Mouse (Mus musculus): ENCODE measurements around the gene Ercc5. TPM values are rescaled to one million over a fixed set of nuclear protein-coding genes. Genes with fewer than 3 reads are reported as not detected.

Gene Ercc5
- polyA plus RNA-seq, 1 experiment: 66.9 TPM

DNA sequence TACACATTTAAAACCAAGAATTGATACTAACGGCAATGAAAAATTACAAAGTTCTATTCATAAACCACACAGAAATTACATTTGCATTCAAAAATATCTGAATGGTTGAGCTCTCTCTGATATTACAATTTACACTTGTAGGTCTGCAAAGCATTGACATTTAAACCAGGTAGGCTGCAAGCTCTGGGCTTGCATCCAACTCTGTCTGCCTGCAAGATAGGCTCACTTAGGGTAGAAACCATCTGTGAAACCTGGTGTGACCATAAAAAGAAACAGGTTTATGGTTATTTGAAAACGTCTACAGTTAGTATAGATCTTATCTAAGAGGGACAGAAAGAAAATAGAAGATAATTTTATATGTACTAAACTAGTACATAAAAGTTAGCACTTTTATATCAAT lies 69.6 kb downstream of the Ercc5 start:
- H3K4me1 ChIP-seq (ENCODE audit: control insufficient read depth, insufficient read depth, low read length): no peaks in the 10 kb centered on the region
- no peaks in the 10 kb centered on the region for H3K9me3 ChIP-seq (replicated peaks; ENCODE audit: control insufficient read depth, insufficient read depth, low read length, poor library complexity, severe bottlenecking)
- H3K27ac ChIP-seq (ENCODE audit: insufficient read depth, low read length): no peak overlapping the region
- no peak for TF ChIP-seq EP300 (IDR thresholded peaks at IDR 0.05; ENCODE audit: insufficient read depth, low read depth, low read length)
- TF ChIP-seq CTCF (IDR thresholded peaks at IDR 0.05; ENCODE audit: low read depth, low read length): no peak
- no peak for TF ChIP-seq POLR2A (IDR thresholded peaks at IDR 0.05; ENCODE audit: insufficient read depth, low read length)
- H3K9ac ChIP-seq (ENCODE audit: low read depth, poor library complexity, severe bottlenecking): no peak overlapping the region
- H3K4me3 ChIP-seq (ENCODE audit: low read depth, low read length): no peak overlapping the region
- no peaks in the 10 kb centered on the region for H3K27me3 ChIP-seq (ENCODE audit: control insufficient read depth, insufficient read depth, low read length, poor library complexity, severe bottlenecking)
- H3K36me3 ChIP-seq (ENCODE audit: control insufficient read depth, insufficient read depth, low read length, poor library complexity, severe bottlenecking): no peaks in the 10 kb centered on the region

DNA sequence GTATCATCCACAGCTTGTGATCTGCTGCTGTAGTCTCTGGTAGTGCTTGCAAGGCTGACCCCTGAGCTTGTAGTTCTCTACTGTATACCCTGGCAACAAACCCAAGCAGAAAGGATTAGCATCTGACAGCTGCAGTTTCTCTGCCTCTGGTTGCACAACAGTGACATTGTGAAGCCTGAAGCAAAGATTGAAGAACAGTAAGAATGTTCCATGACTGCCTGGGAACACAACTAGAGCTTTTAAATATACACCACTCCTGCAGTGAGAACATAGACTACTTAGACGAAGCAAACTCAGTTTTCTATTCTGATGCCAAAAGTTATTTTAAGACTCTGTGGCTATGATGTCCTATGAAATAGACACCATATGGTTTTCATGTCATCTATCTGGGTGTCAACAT lies 71.3 kb downstream of the Ercc5 start, which contains the start of gene Mettl21e:
Mettl21e (minus strand) TSS at position 86 of the 400 bp plus-strand sequence.
- Histone ChIP-seq H3K27ac (ENCODE audit: insufficient read depth, low read length) (no peak within 1 kb of the TSS), H3K4me1 (ENCODE audit: control insufficient read depth, insufficient read depth, low read length) (no peaks in the 10 kb centered on the region), H3K9ac (ENCODE audit: low read depth, poor library complexity, severe bottlenecking) (no peak within 1 kb of the TSS), H3K9me3 (replicated peaks; ENCODE audit: control insufficient read depth, insufficient read depth, low read length, poor library complexity, severe bottlenecking) (no peaks in the 10 kb centered on the region), H3K36me3 (ENCODE audit: control insufficient read depth, insufficient read depth, low read length, poor library complexity, severe bottlenecking) (no peaks in the 10 kb centered on the region), H3K4me3 (ENCODE audit: low read depth, low read length) (no peak within 1 kb of the TSS), H3K27me3 (ENCODE audit: control insufficient read depth, insufficient read depth, low read length, poor library complexity, severe bottlenecking) (no peaks in the 10 kb centered on the region)
- no peak for TF ChIP-seq POLR2A (IDR thresholded peaks at IDR 0.05; ENCODE audit: insufficient read depth, low read length)
- no peak for TF ChIP-seq EP300 (IDR thresholded peaks at IDR 0.05; ENCODE audit: insufficient read depth, low read depth, low read length)
- TF ChIP-seq CTCF (IDR thresholded peaks at IDR 0.05; ENCODE audit: low read depth, low read length): no peak

DNA sequence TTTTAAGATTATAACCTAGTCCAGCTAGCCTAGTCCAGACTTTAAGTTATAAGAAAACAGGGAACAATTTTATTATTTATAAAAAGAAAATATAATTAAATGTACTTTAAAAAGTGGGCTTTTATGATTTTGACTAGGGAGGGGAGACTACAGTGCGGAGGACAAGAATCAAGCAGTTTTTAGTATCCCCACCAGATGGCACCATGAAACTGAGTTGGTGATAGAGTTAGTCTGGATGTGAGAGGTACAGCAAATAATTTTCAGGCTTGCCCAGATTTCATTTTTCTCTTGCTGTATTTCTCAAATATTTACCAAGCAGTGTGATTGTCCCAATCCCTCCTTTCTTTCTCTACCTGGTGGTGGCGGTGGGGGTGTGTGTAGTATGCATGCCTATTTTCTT lies 81.5 kb downstream of the Ercc5 start:
- H3K9ac ChIP-seq (ENCODE audit: low read depth, poor library complexity, severe bottlenecking): no peak overlapping the region
- no peaks in the 10 kb centered on the region for H3K9me3 ChIP-seq (replicated peaks; ENCODE audit: control insufficient read depth, insufficient read depth, low read length, poor library complexity, severe bottlenecking)
- TF ChIP-seq EP300 (IDR thresholded peaks at IDR 0.05; ENCODE audit: insufficient read depth, low read depth, low read length) (no peak), CTCF (IDR thresholded peaks at IDR 0.05; ENCODE audit: low read depth, low read length) (no peak), POLR2A (IDR thresholded peaks at IDR 0.05; ENCODE audit: insufficient read depth, low read length) (no peak)
- no peaks in the 10 kb centered on the region for H3K4me1 ChIP-seq (ENCODE audit: control insufficient read depth, insufficient read depth, low read length)
- no peaks in the 10 kb centered on the region for H3K27me3 ChIP-seq (ENCODE audit: control insufficient read depth, insufficient read depth, low read length, poor library complexity, severe bottlenecking)
- no peaks in the 10 kb centered on the region for H3K36me3 ChIP-seq (ENCODE audit: control insufficient read depth, insufficient read depth, low read length, poor library complexity, severe bottlenecking)
- no peak overlapping the region for H3K27ac ChIP-seq (ENCODE audit: insufficient read depth, low read length)
- no peak overlapping the region for H3K4me3 ChIP-seq (ENCODE audit: low read depth, low read length)

Other genes starting within 250 kb of the Ercc5 start
- 109 and 116 TPM in 2 replicates for gene Tpp2, start 214.1 kb upstream of the Ercc5 start, polyA plus RNA-seq (2011; ENCODE audit: insufficient read depth, insufficient read length, low read depth, missing spikeins)
- not detected in 2 replicates for gene Mettl21c, start 127.7 kb upstream of the Ercc5 start, polyA plus RNA-seq (2011; ENCODE audit: insufficient read depth, insufficient read length, low read depth, missing spikeins)
- gene Gm8251, start 85.8 kb upstream of the Ercc5 start, polyA plus RNA-seq (2011; ENCODE audit: insufficient read depth, insufficient read length, low read depth, missing spikeins): not detected in 2 replicates
- 48.5 and 49.6 TPM in 2 replicates for gene Tex30, start 45.3 kb upstream of the Ercc5 start, polyA plus RNA-seq (2011; ENCODE audit: insufficient read depth, insufficient read length, low read depth, missing spikeins)
- 31.5 and 31.6 TPM in 2 replicates for gene Kdelc1, start 28.9 kb upstream of the Ercc5 start, polyA plus RNA-seq (2011; ENCODE audit: insufficient read depth, insufficient read length, low read depth, missing spikeins)
- gene Bivm, start 28.8 kb upstream of the Ercc5 start, polyA plus RNA-seq (2011; ENCODE audit: insufficient read depth, insufficient read length, low read depth, missing spikeins): 44.1 and 50.2 TPM in 2 replicates
- not detected in 2 replicates for gene Mettl21e, start 71.2 kb downstream of the Ercc5 start, polyA plus RNA-seq (2011; ENCODE audit: insufficient read depth, insufficient read length, low read depth, missing spikeins)

Data from ES-Bruce4 (cell line).